Mouse (Mus musculus): ENCODE data around the gene Ophn1.
A peak's percentile ranks its signal among the peaks of the same experiment; 100 is the strongest.

- TF ChIP-seq CTCF (IDR thresholded peaks at IDR 0.05; ENCODE audit: low read depth), result peak; percentile 58
- no peak for TF ChIP-seq EP300 (IDR thresholded peaks at IDR 0.05; ENCODE audit: low read depth)
Observed at GRCm38 (mm10) chrX:98618865-98619264, 272.0 kb downstream of the Ophn1 start.

Data from liver, postnatal 0 days (tissue).